Mouse (Mus musculus) ES-Bruce4 (cell line): ENCODE measurements around the gene Ubr1. TPM values are rescaled to one million over a fixed set of nuclear protein-coding genes. Genes with fewer than 3 reads are reported as not detected.

Experiments used
- H3K27ac ChIP-seq: 2 replicates; pipeline ENCODE4 v1.5.1; 2012; ENCODE audit warnings: low read length, inconsistent platforms; ENCODE audit not compliant: insufficient read depth
- H3K27me3 ChIP-seq: 2 replicates; pipeline ENCODE4 v1.6.1; 2012; ENCODE audit warnings: mild to moderate bottlenecking, low read length, inconsistent platforms; ENCODE audit not compliant: control insufficient read depth, poor library complexity, insufficient read depth, severe bottlenecking
- H3K36me3 ChIP-seq: 2 replicates; pipeline ENCODE4 v1.6.1; 2012; ENCODE audit warnings: inconsistent platforms, mild to moderate bottlenecking, low read length, moderate library complexity; ENCODE audit not compliant: control insufficient read depth, poor library complexity, insufficient read depth, severe bottlenecking
- H3K4me1 ChIP-seq: one replicate; pipeline ENCODE4 v1.8.1; 2011; ENCODE audit warnings: low read length; ENCODE audit not compliant: control insufficient read depth, insufficient read depth
- H3K4me3 ChIP-seq: 2 replicates; pipeline ENCODE4 v1.5.1; 2011; ENCODE audit warnings: low read depth, mild to moderate bottlenecking, low read length
- H3K9ac ChIP-seq: 2 replicates; pipeline ENCODE4 v1.6.1; 2012; ENCODE audit warnings: low read depth, mild to moderate bottlenecking, inconsistent platforms; ENCODE audit not compliant: poor library complexity, severe bottlenecking
- H3K9me3 ChIP-seq: replicated peaks from 2 replicates; pipeline ENCODE4 v1.6.1; 2012; ENCODE audit warnings: mild to moderate bottlenecking, low read length, inconsistent platforms; ENCODE audit not compliant: control insufficient read depth, poor library complexity, insufficient read depth, severe bottlenecking
- CTCF ChIP-seq: IDR thresholded peaks from one replicate; pipeline ENCODE4 v1.8.1; 2011; ENCODE audit warnings: low read depth, low read length
- EP300 ChIP-seq: IDR thresholded peaks from 2 replicates; pipeline ENCODE4 v1.6.1; 2011; ENCODE audit warnings: low read depth, low read length; ENCODE audit not compliant: insufficient read depth
- POLR2A ChIP-seq: IDR thresholded peaks from one replicate; pipeline ENCODE4 v1.8.1; 2011; ENCODE audit warnings: low read length; ENCODE audit not compliant: insufficient read depth
- polyA plus RNA-seq: library from polyadenylated mRNA; stranded (reverse); fragments of >200 nt; gene quantifications from 2 replicates; pipeline ENCODE4 v1.2.4, GENCODE M21; 2011; ENCODE audit warnings: low read depth; ENCODE audit not compliant: missing spikeins, insufficient read depth, insufficient read length

Gene Ubr1
- polyA plus RNA-seq, 1 experiment = 29.5 TPM

DNA sequence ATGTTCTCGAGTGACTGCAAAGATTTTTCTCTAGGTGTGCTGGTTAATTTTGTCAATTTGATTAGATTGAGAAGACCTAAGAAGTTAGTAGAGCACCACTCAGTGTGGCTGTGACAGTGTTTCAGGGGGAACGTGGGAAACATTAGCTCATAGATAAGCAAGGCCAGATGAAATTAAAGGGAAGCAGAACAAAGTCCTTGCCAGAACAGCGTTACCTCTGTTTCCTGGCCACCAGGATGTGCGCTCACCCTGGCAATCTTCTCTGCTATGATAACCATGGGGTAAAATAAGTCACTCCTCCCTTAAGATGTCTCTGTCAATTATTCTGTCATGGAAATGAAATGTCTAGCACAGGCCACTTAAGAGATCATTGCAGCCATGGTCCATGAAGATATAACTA is 126.5 kb downstream of the Ubr1 start:
- no peaks in the 10 kb centered on the region for H3K4me1 ChIP-seq
- H3K27me3 ChIP-seq = no peaks in the 10 kb centered on the region
- no peak overlapping the region for H3K4me3 ChIP-seq
- H3K36me3 ChIP-seq = no peaks in the 10 kb centered on the region
- no peak for TF ChIP-seq POLR2A
- no peak for TF ChIP-seq CTCF
- no peak for TF ChIP-seq EP300
- H3K27ac ChIP-seq = no peak overlapping the region
- no peak overlapping the region for H3K9ac ChIP-seq
- no peaks in the 10 kb centered on the region for H3K9me3 ChIP-seq

DNA sequence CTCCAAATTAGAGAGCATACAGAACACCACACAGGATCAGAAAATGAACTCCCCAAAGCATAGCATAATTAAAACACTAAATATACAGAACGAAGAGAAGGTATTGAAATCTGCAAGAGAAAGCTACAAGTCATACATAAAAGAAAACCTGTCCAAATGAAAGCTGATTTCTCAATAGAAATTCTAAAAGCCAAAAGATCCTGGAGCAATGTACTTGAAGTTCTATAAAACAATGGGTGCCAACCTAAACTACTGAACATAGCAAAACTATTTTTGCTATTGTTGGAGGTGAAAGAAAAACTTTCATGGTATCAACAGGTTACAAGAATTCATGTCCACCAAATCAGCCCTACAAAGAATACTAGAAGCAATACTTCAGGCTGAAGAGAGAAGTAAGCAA is 129.3 kb downstream of the Ubr1 start:
- no peak overlapping the region for H3K9ac ChIP-seq
- no peak for TF ChIP-seq EP300
- TF ChIP-seq POLR2A = no peak
- no peak for TF ChIP-seq CTCF
- no peaks in the 10 kb centered on the region for H3K27me3 ChIP-seq
- H3K9me3 ChIP-seq = no peaks in the 10 kb centered on the region
- H3K4me1 ChIP-seq = no peaks in the 10 kb centered on the region
- H3K36me3 ChIP-seq = no peaks in the 10 kb centered on the region
- no peak overlapping the region for H3K27ac ChIP-seq
- H3K4me3 ChIP-seq = no peak overlapping the region

DNA sequence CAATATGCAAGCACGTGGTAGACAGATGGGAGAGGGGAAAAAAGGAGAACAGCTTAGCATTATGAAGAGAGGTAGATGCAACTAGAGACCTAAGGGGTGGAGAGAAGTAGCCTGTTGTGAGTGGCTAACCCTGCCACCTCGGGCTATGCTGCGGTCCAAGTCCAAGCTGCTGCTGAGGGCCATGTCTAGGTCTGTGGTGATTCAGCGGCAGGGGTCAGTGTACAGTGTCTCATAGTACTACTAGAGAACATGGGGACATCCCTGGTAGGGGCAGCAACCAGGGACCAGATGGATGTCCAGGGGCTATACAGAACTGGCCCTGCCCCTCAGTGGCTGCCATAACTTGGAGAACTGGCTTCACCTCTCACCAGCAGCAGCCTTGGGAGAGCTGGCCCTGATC is 135.3 kb downstream of the Ubr1 start:
- Histone ChIP-seq H3K36me3 (no peaks in the 10 kb centered on the region), H3K4me3 (no peak overlapping the region), H3K4me1 (no peaks in the 10 kb centered on the region), H3K9ac (no peak overlapping the region), H3K27ac (no peak overlapping the region), H3K27me3 (no peaks in the 10 kb centered on the region), H3K9me3 (no peaks in the 10 kb centered on the region)
- no peak for TF ChIP-seq POLR2A
- no peak for TF ChIP-seq CTCF
- no peak for TF ChIP-seq EP300

DNA sequence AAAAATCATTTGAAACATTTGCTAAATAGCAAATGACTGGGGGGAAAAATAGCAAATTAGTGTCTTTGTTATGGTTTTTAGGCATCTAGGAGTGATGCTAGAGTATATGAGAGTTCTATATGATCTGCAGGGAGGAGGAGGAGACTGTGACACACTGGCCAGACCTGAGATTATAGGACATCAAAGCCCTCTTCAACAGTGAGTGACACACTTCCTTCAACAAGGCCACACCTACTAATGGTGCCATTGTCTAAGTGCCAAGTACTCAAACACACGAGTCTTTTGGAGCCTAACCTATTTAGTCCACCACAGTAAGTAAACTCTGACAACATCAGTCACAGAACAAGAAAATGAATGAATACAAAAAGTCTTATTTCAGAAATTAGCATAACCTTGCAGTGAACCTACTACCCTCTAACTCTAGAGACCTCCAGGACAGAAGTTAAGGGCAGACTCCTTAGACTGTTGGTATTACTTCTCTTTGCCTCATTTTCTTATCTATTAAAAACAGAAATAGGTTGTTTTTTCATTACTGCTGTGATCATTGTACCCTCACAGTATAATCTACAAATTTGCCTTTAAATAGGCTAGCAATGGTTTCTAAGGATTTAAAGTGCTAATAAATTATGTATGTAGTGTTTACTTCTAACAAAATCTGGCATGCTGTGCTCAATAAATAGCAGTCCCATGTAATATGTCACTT is 143.4 kb downstream of the Ubr1 start:
- H3K9me3 ChIP-seq = peaks cover 18% of the 10 kb centered on the region
- TF ChIP-seq CTCF (no peak), EP300 (no peak), POLR2A (no peak)
- H3K9ac ChIP-seq = no peak overlapping the region
- H3K4me1 ChIP-seq = no peaks in the 10 kb centered on the region
- H3K36me3 ChIP-seq = no peaks in the 10 kb centered on the region
- no peak overlapping the region for H3K27ac ChIP-seq
- H3K4me3 ChIP-seq = no peak overlapping the region
- H3K27me3 ChIP-seq = no peaks in the 10 kb centered on the region

Other genes starting within 250 kb of the Ubr1 start
- 17.0 and 19.7 TPM in 2 replicates for gene Cdan1, start 120.6 kb downstream of the Ubr1 start, polyA plus RNA-seq
- 10.7 and 13.0 TPM in 2 replicates for gene Ttbk2, start 120.1 kb downstream of the Ubr1 start, polyA plus RNA-seq
- 4.0 and 9.5 TPM in 2 replicates for gene Tmem62, start 6.3 kb upstream of the Ubr1 start, polyA plus RNA-seq
- gene Ccndbp1, start 37.7 kb upstream of the Ubr1 start, polyA plus RNA-seq = 30.9 and 33.9 TPM in 2 replicates
- gene Epb42, start 66.4 kb upstream of the Ubr1 start, polyA plus RNA-seq = not detected in 2 replicates
- not detected in 2 replicates for gene Tgm5, start 115.1 kb upstream of the Ubr1 start, polyA plus RNA-seq
- gene Tgm7, start 139.1 kb upstream of the Ubr1 start, polyA plus RNA-seq = not detected in 2 replicates
- gene Adal, start 169.7 kb upstream of the Ubr1 start, polyA plus RNA-seq = 11.1 and 12.2 TPM in 2 replicates
- 3.1 and 3.3 TPM in 2 replicates for gene Lcmt2, start 169.9 kb upstream of the Ubr1 start, polyA plus RNA-seq
- gene Tubgcp4, start 199.9 kb upstream of the Ubr1 start, polyA plus RNA-seq = 42.5 and 52.4 TPM in 2 replicates
- 6.1 and 6.4 TPM in 2 replicates for gene Zscan29, start 200.4 kb upstream of the Ubr1 start, polyA plus RNA-seq